Mouse (Mus musculus) testis, adult 2 months (tissue): ENCODE results near the gene Kif1b.

ENCODE experiments used
- CTCF ChIP-seq: fragments of 200-500 bp; IDR thresholded peaks from 2 replicates; pipeline ENCODE4 v1.5.1; 2012; ENCODE audit warnings: low read depth, mild to moderate bottlenecking, inconsistent platforms, low read length, moderate library complexity; ENCODE audit not compliant: control insufficient read depth, insufficient read depth, insufficient replicate concordance
- POLR2A ChIP-seq: fragments of 200-500 bp; IDR thresholded peaks from 2 replicates; pipeline ENCODE4 v1.6.1; 2012; ENCODE audit warnings: low read depth, mild to moderate bottlenecking, inconsistent platforms, low read length, moderate library complexity; ENCODE audit not compliant: control insufficient read depth

GRCm38 (mm10) chr4:149330495-149330894, 23.0 kb upstream of the Kif1b start:
- TF ChIP-seq POLR2A, result no peak
- no peak for TF ChIP-seq CTCF
